Mouse (Mus musculus) embryonic fibroblast, embryonic 13.5 days (primary cell): ENCODE data around the gene Rhd.

Experiments used
- CTCF ChIP-seq: IDR thresholded peaks from 2 replicates; pipeline ENCODE4 v1.5.1; 2011; ENCODE audit warnings: mild to moderate bottlenecking, control low read depth, low read length, moderate library complexity, borderline replicate concordance; ENCODE audit not compliant: insufficient read depth
- POLR2A ChIP-seq: IDR thresholded peaks from 2 replicates; pipeline ENCODE4 v1.6.1; 2011; ENCODE audit warnings: low read depth, mild to moderate bottlenecking, control low read depth, low read length, moderate library complexity

DNA sequence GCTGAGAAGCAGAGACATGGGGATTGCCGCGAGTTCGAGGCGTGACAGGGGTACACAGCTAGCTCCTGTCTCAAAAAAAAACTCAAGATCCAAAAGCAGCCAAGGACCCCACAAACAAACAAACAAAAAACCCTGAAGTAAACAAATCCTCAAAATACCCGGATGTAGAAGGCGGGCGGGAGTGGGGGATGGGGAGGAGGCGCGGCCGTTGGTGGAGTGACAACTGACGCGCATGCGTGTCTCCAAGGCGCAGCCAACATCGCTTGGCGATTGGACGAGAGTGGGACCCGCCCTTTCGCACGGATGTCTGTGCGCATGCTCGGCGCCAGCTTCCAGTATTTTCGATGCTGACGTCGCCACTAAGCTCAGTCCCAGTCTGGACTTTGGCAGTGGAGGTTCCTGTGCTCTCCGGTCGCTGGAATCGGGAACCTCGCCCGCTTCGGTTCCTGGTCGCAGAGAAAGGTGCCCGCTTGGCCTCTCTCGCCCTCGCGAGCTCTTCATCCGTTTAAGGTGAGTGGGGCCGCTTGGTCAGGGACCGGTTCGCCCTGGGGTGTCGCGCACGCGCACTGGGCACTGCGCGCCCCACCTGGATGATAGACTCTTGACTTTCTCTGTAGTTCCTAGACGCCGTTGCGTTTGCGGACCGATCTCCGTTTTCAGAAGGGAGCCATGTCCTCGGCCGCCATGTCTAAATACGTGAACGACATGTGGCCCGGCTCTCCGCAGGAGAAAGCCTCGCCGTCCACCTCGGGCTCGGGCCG is 59.1 kb downstream of the Rhd start, which contains the start of gene Rsrp1:
- no peak for TF ChIP-seq CTCF
- peak; percentile 100 for TF ChIP-seq POLR2A
